Mouse (Mus musculus) thymus, postnatal 25 days (tissue): ENCODE measurements at regions not wholly inside any gene's neighbourhood (a gene's known extent, or its start where the extent isn't known, plus 50 kb on each side); places are given as distances from the start of the nearest gene placed in this dataset.

Experiments
- DNase-seq: peaks from one replicate; pipeline ENCODE4 v3.0.0; 2022

DNA sequence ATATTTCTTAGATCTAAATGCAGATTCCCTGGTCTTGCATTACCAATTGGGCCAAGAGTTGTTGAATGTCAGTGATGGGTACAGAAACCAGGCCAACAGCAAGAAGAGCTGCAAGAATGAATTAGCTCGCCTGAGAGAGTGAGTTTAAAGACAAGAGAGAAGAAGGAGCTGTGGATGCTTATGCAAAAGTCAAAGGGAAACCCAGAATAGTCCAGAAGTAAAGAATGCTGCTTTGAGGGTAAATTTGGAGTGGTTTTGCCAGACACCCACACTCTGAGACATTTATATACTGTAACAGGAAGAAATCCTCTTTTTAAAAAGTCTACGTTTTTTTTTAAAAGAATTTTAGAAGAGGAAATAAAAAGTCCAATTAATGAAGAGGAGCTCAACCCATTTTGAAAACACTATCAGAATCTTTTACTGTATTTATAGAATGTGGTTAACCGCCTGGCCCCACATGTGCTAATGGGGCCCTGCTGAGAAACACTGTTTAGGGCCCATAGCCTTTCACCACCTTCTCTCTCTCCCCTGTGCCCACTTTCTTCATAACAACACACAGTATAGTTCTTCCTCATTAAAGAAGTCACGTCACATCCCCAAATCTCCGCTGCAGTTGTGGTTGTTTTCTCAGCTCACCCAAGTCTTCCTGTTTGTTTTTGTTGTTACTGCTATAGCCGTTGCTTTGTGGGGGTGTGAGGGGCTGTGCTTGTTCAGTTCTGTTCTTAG is 158.0 kb upstream of the Cited2 start:
- no peak for DNase-seq

DNA sequence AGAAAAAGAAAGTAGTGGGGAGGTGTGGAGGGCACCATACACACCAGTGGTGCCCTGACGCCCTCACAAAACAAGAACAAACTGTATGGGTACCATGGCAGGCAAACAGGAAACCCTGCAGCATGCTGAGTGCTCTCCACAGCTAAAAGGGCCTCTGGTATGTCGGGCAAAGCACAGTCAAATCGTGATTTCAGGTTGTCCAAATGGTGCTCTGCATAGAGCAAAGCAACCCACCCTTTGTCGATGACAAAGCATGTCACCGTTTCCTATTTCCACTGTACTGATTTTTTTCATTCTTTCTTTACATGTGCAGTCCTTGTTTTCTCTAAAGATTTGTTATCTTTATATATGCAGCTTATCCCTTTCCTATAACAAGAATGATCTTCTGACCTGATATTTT is 156.0 kb upstream of the Cited2 start:
- DNase-seq: no peak

DNA sequence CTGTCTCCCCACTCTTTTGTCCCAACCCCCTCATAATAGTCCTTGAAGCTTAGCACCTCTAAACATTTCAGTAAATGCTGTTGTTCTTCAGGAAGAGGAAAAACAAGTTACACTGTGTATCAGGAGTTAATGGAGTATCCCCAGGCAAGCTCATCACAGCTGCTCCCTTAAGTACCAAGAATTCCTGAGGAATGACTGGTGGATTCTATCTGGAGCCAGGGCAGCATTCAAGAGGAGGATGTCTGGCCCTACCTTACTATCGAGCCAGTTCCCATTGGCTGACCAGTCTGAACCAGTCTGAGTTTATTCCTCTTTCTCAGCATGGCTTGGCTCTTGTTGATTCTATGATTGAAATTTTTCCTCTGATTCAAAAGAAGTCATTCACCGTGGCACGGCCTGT is 155.4 kb upstream of the Cited2 start:
- DNase-seq: no peak

DNA sequence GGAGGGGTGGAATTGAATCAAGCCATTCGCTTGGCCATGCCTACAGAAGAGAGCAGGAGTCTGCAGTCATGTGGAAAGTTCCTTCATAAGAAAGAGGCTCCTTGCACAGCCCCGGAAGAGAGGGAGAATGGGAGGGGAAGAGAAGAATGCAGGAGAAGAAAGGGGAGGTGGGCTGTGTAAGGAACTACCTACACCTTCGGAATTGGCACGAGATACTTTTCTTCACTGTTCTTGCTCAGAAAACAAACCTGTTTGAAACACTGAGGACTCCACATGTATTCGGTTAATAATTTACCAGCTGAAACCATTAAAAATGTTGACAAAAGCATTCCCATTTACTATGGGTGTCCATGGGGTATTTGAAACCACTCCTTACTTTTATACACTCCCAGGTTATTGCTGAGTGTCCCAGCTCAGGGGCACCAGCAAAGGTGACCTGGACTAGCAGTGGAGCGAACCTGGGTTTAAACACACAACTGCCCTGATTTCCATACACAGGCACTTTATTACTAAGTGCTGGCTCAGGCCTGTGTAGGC is 153.4 kb upstream of the Cited2 start:
- DNase-seq: no peak

DNA sequence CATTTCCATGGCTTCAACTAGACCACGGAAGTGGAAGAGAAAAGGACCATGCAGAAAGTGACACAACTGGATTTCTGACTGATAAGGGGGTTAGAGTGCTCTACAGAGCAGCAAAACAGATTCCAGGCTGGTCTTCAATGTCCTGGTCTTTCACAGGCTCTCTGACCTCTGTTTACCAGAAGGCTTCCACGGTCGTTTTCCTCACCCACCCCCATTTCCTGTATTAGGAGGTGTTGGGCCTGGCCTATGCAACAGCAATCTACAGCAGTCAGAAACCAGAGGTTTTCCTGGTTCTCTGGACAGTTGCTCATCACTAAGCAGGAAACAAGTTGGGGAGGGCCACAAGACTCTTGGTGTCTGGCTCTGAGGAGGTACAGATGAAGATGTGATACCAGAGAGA is 148.1 kb upstream of the Cited2 start:
- no peak for DNase-seq

DNA sequence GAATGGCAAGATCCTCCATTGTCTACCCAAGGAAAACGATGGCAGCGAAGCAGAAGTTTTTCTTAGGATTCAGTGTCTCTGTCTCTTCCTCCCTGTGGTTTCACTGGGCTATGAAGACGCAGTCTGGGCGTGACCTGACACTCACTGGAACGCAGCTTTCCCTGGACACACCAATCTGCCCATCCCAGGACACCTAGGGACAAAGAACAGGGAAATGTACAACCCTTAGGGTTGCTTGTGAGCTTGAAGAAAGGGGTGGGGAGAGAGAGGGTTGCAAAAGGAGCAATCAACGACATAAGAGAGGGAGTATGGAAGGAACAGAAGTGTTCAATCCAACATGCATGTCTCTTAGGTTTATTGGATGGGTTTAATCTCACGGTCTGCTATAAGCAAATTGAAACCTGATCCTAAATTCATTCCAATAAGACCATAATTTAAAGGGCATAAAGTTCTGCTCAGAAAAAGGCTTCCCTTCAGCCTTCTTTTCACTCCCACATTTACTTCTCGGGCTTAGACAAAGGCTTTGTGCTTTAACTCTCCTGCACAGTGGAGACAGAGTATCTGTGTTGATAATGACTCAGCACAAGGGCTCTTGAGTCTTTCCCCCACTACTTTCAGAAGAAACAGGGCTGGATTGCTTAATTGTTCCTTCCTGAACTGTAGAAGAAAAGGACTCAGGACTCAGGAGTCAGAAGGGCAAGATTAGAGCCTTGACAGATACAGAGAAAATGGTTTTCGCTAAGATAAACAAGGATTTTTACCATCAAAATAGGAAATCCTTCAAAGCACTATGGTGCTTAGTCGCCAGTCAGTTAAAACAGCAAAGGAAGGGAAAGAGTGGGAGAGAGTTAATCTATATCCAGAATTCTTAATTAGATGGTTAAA is 147.3 kb upstream of the Cited2 start:
- no peak for DNase-seq

DNA sequence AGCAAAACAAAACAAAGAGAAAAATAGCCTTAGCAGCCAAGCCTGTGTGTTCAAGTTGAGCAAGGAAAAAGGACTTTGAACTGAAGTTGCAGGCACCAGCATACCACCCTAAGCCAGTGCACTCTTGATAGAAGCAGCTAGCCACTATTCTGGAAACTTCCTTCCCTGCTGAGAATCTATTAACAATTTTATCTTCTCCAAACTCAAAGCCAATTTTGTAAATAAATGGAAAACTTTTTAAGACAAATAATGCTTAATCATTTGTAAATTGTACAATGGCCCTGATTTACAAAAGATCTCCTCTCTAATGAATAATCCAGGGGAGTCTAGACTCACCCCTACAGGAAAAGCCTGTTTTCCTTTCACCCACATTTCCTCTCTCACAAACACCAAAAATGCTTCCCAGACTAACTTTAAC is 146.7 kb upstream of the Cited2 start:
- no peak for DNase-seq

DNA sequence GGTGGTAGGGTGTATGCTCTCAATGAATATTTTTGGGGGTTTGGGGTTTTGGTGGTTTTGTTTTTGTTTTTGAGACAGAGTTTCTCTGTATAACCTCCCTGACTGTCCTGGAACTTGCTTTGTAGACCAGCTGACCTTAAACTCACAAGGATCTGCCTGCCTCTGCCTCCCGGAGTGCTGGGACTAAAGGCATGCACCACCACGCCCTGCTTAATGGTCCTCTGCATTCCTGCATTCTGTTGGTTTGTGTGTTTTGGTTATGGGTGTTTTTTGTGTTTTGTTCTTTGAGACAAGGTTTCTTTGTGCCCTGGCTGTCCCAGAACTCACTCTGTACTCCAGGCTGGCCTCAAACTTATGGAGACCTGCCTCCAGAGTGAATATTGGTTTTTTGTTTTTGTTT is 143.6 kb upstream of the Cited2 start:
- no peak for DNase-seq

DNA sequence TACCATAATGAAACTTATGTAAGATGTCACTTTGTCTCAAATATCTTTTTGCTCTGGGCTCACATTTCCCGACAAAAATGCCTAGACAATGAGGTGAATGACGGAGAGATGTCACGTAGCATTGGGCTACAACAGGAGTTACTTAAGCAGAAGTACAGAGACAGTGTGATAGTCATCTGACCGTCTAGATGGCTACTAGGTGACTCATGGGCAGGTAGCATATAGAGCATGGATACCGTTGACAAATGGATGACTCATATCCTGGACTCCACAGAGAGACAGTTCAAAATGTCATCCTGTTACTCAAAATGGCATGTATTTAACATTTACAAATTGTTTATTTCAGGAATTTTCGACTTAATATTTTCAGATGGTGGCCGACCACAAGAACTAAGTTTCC is 138.2 kb upstream of the Cited2 start:
- no peak for DNase-seq

DNA sequence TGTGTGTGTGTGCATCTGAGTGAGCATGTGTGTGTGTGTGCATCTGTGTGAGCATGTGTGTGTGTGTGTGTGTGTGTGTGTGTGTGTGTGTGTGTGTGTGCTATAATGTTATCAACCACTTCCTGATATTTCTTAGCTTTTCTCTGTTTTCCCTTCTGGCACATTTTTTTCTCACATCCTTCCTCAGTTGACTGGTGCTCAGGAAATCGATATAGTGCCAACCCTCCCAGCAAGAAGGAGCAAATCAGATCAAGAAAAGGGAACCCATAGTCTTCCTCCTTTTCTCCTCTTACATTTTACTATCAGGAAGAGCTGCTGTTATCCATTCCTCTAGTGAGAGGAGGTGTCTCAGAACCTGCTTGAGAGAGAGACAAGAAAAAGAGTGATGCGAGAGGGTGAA is 136.1 kb upstream of the Cited2 start:
- no peak for DNase-seq

DNA sequence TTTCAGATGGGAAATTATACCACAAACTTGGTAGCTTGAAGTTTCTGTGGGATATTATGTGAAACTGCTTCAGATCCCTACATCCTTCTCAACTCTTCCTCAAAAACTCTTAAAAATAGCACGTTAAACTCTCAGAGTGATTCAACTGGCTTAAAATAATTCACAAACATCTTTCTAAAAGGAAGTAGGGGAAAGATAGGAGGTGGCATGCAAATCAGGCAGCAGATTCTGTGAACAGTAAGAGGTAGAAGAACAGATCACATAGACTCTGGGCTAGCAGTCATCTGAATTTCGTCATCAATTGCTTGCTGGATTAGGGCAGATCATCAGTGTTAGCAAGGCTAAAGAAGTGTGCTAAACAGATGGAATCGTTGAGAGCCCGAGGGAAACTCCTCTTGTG is 133.9 kb upstream of the Cited2 start:
- DNase-seq: no peak

DNA sequence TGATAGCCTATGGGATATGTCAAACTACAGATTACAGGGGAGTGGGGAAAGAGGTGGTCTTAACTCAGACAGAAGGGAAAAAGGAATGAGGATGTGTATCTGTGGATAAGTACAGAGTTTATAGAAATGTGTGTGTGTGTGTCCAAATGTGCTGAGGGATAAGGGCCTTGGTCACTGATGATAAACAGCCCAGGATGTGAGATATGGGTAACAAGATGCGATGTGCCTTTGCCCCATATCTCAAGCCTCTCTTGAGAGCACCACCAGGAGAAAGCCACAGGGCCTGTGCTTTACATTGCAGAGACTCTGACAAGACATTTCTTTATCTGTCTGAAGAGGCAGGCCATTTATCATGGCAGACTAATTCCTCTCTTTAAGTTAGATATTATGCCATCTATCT is 132.8 kb upstream of the Cited2 start:
- DNase-seq: no peak

DNA sequence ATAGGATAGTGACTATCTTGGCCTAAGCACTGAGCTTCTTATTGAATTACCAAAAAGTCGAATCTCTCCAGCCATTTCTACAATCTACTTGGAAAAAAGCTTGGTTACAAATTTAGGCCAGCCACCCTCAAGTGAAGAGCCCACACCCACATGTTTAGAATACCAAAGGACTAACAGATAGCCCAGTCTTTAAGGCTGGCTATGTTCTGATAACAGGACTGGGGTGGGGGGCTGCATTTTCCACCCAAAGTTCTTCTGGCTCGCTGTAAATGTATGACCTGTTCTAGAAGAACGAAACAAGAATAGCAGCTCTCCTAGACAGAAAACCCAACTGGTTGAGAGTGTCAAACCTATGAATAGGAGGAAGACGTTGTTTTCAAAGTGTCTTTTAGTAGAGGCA is 130.6 kb upstream of the Cited2 start:
- no peak for DNase-seq

DNA sequence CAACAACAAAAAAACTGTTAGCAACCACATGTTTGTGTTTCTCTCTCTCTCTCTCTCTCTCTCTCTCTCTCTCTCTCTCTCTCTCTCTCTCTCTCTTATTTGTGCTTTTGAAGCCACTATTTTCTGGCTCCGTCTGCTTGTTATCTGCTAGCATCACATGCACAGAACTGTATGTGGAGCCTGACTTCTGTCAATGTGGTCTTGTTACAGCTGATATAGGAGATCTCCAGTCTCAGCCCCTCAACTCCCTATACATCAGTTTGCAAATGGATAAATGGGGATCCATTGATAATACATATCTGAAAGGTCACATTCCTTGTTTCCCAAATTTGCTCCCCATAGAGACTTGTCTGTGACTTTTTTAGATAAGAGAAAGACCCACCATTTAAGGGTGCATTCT is 126.9 kb upstream of the Cited2 start:
- no peak for DNase-seq

DNA sequence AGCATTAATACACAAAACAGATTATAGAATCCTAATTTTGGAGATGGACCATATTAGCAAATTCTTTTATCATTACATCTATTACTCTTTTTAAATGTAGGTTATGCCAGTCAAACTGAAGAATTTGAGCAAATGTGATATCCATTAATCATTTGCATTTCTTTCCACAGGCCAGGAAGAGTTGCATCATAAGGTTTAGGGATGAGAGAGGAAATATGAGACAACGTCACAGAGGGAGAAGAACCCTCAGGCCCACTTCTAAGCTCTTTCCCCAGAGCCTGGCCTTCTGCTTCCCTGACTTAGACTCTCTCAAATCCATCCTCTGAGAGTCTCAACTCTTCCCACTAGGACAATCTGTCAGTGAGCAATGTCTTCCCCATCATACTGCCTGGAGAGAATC is 126.3 kb upstream of the Cited2 start:
- DNase-seq: no peak

DNA sequence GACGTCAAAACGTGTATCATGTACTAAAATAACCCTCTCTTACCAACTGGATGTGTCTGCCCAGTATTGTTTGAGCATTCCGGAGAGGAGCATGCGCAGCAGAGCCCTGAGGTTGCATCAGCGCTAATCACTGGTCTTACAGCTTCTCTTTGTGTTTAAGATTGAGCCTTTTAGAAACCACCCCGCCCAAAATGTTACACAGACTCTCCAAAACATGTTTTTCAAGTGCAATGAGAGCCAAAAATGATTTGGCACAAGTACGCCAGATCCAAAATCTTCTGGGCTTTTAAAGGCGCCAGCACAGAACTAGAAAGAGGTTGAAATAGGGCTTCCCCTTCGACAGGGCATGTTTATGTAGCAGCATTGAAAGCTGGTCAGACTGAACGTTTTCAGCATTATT is 123.8 kb upstream of the Cited2 start:
- DNase-seq: no peak

DNA sequence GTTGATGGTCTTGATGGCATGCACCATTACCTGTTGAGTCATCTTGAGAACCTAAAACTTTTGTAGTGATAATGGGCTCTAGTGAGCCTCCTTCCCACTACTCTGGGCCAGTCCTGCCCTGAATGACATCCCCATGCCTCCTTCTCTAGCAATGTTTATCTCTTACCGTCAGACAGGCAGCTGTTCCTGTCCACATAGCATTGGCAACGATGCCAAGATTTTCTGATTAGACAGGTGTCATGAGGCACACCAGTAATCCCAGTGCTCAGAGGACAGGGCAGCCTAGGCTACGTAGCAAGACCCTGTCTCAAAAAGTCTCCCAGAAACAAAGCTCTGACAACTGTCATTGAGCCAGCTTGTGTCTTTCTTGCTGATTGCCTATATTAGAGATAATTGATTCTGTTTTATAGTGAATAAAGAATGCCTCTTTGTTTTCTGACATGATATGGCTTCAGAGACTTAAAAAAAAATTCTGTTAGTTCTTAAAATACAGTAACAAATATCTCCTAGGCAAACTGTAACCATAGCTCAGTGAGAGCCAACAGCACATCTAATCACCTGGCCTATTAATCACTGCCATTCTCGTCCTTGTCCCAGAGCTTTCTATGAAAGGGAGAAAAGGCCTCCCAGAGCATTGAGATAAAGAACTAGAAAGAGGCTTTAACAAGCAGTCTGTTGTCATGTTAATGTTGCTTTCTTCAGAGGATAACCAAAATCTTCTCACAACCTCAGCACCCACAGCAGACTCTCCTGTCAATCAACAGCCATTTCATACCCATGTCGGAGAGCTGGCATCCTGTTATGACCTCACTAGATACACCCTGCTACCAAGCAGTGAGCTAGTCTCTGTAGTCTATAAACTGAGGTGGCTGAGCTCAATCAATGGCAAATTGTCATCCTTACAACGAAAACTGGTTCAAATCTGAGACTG is 122.9 kb upstream of the Cited2 start:
- no peak for DNase-seq

DNA sequence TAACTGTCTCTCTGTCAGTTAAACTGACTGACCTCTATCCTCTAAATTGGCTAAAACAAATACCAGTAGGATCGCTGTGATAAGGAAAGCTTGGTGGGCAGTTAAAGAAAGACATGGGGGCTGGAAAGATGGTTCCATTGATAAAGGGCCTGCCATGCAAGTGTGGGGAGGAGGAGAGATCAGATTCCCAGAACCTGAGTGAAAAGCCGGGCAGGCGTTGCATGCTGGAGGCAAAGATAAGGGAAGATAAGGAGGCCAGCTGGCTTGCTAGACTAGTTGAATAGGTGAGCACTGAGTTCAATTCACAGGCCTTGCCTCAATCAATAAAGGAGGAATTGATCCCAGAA is 122.3 kb upstream of the Cited2 start:
- DNase-seq: no peak

DNA sequence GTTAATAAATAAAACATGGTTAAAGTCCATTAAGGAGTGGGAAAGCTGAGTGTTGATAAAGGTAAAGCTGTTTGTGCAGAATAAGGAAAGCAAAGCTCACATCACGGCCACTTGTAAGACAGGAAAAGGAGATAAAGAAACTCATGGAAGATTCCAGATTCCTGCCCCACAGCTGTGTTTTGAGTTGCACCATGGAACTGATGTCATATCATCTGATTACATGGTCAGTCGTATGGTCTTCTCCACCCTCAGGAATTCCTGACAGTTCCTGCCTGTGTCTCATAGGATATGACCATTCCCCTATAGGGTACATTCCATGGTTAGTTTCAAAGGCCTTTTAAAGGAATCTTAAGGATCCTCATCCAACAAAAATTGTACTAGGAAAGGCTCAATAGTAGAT is 120.6 kb upstream of the Cited2 start:
- no peak for DNase-seq

DNA sequence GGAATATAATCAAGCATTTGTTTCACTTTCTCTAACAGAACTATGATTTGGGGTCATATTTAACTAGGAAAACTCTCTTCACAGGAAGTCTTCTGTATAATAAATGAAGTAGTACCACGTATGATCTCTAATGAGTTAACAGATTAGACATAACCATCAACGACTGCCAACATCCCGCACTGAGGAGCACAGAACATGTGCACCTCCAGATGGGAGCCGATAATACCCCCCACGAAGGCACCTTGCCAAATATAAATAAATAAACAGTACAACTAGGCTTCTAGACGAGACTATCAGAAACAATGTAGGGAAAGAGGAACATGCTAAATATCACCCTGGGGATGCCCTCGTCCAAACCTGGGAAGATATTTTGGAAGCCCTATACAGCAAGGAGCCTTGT is 114.8 kb upstream of the Cited2 start:
- DNase-seq: no peak

DNA sequence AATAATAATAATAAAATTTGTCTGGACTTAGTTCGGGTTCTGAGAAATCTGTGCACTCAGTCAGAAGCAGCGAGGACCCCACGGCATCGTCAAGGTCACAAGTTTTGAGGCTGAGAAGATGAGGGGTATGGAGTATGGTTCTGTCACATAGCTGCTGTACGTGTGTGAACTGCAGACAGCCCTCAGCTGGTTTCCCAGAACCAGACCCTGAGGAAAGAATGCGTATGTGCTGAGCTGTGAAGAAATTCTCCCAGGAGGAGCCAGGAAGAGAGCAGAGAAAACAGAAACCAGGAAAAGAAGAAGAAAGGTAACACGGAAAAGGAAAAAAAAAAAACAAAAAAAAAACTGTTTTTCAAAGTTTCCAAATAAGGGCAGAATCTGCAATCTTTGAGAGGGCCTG is 112.4 kb upstream of the Cited2 start:
- no peak for DNase-seq

DNA sequence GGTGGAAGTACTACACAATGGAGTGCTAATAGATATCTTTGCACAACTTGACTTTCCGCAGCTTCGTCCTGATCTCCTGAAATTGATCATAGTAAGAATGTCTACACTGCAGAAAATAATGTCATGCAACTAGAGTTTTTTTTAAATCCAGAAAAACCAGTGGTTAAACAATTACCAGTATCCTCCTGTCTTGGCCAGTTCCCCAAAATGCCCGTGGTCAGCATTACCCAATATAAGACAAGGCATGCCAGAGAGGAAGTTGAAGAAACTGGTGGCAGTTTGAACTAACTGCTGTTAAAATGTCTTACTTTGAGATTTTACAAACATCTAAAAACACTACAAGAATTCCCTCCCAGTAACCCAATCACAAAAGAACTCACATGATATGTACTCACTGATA is 109.7 kb upstream of the Cited2 start:
- no peak for DNase-seq

DNA sequence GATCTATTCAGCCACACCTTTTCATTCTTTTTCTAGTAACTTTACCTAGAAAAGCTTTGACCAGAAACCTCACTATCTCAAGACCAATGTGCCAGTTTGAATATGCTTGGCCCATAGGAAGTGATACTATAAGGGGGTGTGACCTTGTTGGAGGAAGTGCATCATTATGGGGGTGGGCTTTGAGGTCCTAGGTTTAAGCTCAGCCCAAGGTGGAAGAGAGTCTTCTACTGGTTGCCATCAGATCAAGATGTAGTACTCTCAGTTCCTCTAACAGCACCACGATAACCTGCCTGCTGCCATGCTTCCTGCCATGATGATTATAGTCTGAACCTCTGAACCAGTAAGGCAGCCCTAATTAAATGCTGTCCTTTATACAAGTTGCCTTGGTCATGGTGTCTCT is 105.0 kb upstream of the Cited2 start:
- no peak for DNase-seq
